Mouse (Mus musculus): ENCODE measurements at regions not wholly inside any gene's neighbourhood (a gene's known extent, or its start where the extent isn't known, plus 50 kb on each side); places are given as distances from the start of the nearest gene placed in this dataset.
"Not testable (repeated sequence)": the region's sequence is repeated elsewhere in the genome, so short reads cannot be mapped to it uniquely, and the experiment has no call there.

DNA sequence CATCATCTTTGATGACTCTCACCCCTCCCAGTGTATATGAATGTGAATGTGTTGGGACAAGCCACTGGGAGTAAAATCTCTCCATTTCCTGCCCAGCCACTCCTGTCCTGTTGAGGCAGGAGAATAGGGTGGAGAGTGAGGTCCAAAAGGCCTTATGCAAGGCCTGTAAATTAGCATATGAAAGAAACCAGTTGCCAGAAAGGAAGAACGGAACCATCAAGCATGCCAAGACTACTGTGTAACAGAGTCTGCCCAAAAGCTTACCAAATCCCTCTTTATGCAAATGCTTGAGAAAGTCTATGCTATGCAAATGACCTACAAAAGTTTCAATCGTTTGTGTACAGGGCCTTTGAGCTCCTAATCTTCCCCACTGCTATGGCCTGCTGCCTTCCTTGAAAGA, 404.0 kb upstream of the Tbl1xr1 start:
- DNase-seq (ENCODE audit: low spot score in 2 of 2), result peak in 1 of 2 experiments; percentile 10
- intact Hi-C loops (cut with DNase I), result loop anchor here (10.0 kb wide), 1 partner anchor 262 kb away; no protein-coding TSS in a partner anchor

DNA sequence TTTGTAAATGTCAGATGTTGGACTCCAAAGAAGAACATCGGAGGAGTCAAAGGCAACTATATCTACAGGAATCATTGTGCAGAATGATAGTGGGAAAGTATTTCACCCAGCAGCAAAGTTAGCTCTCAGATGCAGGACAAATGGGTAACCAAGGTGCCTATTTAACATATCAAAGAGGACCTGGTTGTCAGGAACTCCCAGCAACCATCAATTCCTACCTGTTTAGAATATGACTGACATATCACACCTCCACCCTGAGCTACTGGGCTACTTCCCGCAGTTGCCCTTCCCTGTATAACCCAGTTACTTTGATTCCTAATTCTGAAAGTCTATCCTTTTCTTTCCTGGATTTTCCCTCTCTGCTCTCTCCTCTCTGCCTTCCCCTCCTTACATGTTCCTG, 403.0 kb upstream of the Tbl1xr1 start:
- no peak for DNase-seq (ENCODE audit: low spot score in 2 of 2)
- intact Hi-C loops (cut with DNase I), result loop anchor here (10.0 kb wide), 1 partner anchor 261 kb away; no protein-coding TSS in a partner anchor

DNA sequence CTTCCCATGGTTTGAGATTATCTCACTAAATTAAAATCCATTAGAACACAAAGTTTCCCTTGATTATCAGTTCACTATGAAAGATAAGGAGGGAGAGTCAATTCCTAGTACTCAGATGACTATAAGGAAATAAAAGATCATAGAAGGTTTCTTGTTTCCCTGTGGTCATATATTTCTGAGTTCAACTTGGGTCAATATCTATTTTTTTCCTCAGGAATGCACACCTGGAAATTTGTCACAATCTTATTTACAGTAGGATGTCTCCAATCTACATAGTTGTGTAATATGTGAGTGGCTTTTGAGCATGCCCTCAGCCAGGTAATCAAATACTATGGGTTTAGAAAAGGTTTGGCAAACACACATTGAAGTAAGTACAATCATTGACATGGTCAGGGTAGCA, 398.2 kb upstream of the Tbl1xr1 start:
- DNase-seq (ENCODE audit: low spot score in 2 of 2), result no peak
- intact Hi-C loops (cut with DNase I), result loop anchor here (10.0 kb wide), 1 partner anchor 257 kb away; no protein-coding TSS in a partner anchor

DNA sequence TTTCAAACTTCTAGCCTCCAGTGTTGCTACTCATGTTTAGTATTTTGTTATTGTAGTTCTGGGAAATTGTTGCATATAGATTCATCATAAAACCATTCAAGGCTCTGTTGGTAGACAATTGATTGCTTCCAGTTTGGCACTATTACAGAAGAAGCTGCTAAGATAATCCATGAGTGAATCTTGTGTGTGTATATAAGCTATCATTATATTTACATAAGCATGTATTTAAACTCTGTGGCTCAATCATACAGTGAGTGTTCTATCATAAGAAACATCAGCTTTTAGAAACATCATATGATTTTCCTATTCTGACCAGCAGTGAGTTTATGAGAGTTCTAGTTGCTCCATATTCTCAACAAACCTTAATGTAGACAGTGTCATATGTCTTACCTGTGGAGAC, 397.7 kb upstream of the Tbl1xr1 start:
- intact Hi-C loops (cut with DNase I), result loop anchor here (10.0 kb wide), 1 partner anchor 256 kb away; no protein-coding TSS in a partner anchor

DNA sequence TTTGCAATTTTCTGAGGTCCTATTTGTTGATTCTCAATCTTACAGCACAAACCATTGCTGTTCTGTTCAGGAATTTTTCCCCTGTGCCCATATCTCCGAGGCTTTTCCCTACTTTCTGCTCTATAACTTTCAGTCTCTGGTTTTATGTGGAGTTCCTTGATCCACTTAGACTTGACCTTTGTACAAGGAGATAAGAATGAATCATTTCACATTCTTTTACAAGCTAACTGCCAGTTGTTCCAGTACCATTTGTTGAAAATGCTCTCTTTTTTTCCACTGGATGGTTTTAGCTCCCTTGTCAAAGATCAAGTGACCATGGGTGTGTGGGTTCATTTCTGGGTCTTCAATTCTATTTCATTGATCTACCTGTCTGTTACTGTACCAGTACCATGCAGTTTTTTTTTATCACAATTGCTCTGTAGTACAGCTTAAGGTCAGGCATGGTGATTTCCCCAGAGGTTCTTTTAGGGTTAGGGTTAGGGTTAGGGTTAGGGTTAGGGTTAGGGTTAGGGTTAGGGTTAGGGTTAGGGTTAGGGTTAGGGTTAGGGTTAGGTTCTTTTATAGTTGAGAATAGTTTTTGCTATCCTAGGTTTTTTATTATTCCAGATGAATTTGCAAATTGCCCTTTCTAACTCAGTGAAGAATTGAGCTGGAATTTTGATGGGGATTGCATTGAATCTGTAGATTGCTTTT, 378.3 kb upstream of the Tbl1xr1 start:
- intact Hi-C loops (cut with DNase I); DNase-seq (ENCODE audit: low spot score in 2 of 2): not testable (repeated sequence)

More for the DNA sequence above, 397.7 kb upstream of the Tbl1xr1 start:
- DNase-seq (ENCODE audit: low spot score in 2 of 2), result no peak

DNA sequence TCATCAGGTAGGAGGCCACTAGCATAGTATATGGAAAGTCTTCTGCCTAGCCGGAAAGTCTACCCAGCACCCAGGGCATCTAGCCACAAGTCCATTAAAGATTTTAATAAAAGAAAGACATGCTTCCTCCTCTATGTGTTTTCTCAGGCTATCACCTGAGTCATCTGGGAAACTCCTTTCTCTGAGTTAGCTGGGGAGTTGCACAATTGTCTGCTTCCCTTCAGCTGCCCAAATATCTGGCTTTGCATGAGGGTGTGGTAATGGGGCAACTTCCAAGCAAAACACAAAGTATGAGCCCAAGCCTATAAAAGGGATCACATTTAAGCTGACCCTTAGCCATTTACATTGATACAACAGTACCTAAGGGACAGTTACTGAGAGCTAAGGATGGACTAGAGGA, 376.9 kb upstream of the Tbl1xr1 start:
- intact Hi-C loops (cut with DNase I), result no loop called here
- no peak for DNase-seq (ENCODE audit: low spot score in 2 of 2)

DNA sequence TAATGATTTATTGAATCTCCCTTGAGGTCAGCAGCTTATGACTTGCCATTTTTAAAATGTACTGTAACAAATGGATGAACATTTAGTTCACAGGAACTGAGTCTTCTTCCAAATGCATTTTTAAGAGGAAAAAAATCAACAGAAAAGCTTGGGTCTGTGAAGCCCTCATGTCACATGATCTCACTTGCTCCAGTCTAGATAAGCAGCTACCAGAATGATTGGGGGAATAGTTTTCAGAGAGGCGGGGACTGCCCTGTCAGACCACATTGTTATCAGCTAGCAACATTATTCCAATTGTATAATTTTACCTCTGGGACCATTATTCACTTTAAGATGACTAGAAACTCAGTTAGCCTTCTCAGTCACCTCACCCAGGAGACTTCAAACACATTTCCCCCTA, 376.1 kb upstream of the Tbl1xr1 start:
- no peak for DNase-seq (ENCODE audit: low spot score in 2 of 2)
- intact Hi-C loops (cut with DNase I), result no loop called here

DNA sequence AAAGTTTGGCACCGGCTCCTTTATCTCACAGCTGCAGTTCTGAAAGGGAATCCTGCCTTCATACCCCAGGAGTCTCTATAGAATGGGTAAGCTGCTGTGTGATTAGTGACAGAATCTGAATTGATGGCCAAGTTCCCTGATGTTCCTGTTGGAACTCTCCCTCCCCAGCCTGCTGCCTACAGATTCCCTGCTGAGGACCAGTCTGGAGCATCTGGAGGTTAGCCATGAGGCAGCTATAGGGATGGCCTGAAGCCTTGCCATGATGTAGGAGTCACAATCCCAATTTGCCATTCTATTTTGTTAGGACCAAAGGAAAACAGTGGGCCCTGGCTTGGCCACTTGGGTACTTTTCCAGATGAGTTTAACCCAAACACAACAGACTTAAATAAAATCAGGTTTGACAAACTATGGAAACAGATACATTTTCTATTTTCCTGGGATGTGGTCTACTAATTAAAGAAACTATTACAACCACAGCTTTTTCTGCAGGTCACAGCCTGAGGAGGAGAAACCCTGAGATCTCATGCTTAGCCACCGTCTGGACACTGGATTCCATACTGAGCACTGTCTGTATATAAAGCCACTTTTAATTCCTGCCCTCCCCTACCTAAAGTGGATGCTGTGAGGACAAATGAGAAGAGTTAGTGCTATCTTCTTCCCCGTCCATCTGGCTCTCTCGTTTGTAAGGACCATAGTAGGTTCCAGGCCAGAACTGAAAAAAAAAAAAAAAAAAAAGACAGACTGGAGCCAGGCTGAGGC, 349.5 kb upstream of the Tbl1xr1 start:
- DNase-seq (ENCODE audit: low spot score in 2 of 2), result no peak
- intact Hi-C loops (cut with DNase I), result no loop called here

DNA sequence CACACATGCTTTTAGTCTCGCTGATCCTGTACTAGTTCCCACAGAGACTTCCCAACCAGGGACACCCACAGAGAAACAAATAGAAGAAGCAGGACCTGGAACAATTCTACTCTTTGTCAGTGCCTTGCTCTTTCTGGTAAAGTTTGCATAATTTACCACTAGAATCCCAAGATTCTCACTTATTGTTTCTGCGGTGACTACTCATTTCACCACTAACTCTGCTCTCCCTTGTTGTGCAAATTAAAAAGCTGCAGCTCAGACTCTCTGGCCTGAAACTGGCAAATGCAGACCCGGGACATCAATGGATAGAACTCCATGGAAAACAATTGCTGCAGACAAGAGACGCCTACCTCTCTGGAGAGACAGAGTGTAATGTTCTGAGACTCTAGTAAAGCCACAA, 348.4 kb upstream of the Tbl1xr1 start:
- intact Hi-C loops (cut with DNase I), result no loop called here

DNA sequence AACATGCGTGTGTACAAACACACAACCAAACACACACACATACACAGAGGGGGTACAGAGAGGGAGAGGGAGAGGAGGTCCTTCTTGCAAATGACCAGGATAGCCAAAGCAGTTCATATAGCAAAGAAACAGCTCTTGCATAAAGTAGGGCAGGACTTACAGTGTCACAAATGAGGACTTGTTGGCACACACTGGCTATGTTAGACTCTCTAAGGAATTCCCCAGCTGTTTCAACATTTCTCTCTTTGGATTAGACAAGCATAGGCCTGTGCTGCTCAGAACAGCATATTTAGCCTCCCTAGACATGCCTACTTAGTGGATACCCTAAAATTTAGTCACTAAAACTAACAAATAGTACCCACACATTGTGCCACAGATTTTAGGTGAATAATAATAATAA, 347.1 kb upstream of the Tbl1xr1 start:
- intact Hi-C loops (cut with DNase I), result no loop called here
- DNase-seq (ENCODE audit: low spot score in 2 of 2), result peak in 1 of 2 experiments; percentile 31

More for the DNA sequence above, 348.4 kb upstream of the Tbl1xr1 start:
- DNase-seq (ENCODE audit: low spot score in 2 of 2), result no peak

DNA sequence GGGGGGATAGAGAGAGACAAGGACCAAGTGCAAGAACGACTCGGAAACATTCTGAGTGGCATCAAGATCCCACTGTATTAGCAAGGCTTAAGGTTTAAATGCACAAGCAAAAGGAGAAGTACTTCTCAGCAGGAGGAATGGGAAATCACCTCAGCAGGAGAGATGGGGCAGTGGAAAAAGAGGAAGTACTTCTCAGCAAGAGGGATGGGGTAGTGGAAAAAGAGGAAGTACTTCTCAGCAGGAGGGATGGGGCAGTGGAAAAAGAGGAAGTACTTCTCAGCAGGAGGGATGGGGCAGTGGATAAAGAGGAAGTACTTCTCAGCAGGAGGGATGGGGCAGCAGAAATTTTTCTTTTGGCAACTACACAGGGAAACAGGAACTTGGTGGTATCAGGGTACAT, 340.8 kb upstream of the Tbl1xr1 start:
- DNase-seq (ENCODE audit: low spot score in 2 of 2); intact Hi-C loops (cut with DNase I): not testable (repeated sequence)

DNA sequence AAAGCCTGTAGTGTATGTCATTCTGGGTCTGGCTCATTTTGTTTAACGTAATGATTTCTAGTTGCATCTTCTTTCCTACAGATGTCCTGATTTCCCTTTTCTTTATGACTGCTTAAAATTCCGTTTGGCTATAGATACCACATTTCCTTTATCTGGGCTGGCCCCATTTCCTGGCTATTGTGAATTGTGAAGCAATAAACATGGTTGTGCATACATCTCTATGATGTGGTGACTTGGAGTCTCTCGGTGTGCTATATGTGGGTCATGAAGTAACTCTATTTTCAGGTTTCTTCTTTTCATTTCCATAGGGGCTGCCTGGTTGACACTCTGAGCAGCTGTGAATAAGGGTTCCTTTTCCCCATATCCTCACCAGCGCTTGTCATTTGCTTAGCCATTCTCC, 336.7 kb upstream of the Tbl1xr1 start:
- intact Hi-C loops (cut with DNase I), result no loop called here

DNA sequence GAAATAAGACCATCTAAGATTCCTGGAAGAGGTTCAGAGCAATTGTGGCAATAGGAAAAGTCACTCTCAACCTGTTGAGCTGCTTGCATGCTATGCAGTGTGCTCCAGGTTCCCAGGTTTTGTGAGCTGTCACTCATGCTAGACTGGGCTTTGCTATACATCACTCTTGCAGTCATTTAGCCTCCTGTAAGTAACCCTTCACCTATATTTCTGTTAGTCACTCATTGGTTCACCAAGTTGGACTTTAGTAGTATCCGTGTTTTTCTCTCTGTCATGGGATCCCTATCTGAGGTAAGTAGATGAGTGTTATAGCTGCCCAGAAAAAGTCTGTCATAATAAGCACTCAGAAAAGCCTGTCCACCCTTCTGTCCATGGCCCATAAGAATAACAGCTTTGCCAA, 332.3 kb upstream of the Tbl1xr1 start:
- intact Hi-C loops (cut with DNase I), result no loop called here
- DNase-seq (ENCODE audit: low spot score in 2 of 2), result no peak

More for the DNA sequence above, 336.7 kb upstream of the Tbl1xr1 start:
- DNase-seq (ENCODE audit: low spot score in 2 of 2), result no peak

DNA sequence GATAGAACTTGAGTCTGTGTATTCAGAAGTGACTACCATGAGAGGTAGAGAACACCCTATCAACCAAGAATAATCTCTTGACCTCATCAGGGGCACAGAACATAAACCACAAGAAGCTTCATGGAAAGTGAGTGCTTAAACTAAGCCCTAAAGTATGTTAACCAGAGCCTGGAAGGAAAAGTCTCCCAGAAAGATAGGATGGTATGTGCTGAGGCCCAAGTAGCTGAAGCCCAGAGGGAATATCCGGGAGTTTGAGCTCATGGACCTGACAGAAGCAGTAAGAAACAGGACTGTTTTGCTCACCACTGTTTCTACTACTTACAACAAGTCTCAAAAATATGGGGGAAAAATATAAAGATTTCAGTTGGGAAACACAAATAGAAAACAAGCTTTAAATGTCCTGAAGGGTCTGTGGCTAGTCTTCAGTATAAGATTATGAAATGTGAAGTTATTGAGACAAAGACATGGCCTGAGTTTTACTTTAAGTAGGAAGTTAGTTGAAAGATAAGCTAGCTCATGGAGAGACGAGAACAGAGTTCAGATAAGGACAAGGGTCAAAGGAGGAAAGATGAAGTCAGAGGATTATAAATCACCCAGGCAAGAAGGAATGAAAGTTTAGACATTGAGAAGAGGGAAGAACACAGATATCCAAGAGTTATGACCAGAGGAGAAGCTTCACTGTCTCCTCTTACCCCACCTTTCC, 315.8 kb upstream of the Tbl1xr1 start:
- DNase-seq (ENCODE audit: low spot score in 2 of 2), result no peak
- intact Hi-C loops (cut with DNase I), result no loop called here

DNA sequence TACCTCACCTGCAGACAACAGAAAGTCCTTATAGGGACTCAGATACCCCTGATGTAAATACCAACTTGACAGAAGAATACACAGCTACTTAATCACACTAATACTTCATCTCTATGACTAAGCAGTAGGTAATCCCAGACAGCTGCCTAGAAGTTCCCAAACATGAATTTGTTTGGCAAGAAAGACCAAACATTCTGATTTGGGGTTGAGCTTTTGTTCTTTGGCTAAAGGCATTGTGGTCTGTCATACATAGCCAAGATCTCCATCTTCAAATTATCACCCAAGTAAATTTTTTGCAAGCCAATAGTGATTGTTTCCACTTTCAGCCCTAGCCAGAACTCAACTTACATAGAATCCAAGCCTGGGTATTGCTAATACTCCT, 315.2 kb upstream of the Tbl1xr1 start:
- intact Hi-C loops (cut with DNase I), result no loop called here

DNA sequence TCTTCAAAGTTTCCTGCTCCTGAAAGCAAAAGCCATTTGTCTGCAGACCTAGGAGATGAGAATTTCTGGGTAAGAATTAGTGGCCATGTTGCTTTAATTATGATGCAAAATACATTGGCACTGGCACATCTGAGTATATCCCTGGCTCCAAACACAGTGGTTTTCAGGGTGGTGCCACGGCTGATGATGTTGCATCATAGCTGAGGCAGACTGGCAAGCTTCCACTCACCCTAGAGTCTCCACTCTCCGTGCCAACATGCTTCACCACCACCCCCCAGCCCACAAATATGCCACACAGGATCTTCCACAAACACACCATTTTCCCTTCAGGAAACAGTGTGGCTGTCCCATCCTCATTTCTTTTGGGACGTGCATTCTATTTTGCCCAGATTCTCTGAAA, 314.5 kb upstream of the Tbl1xr1 start:
- intact Hi-C loops (cut with DNase I), result no loop called here
- DNase-seq (ENCODE audit: low spot score in 2 of 2), result no peak

More for the DNA sequence above, 315.2 kb upstream of the Tbl1xr1 start:
- no peak for DNase-seq (ENCODE audit: low spot score in 2 of 2)

DNA sequence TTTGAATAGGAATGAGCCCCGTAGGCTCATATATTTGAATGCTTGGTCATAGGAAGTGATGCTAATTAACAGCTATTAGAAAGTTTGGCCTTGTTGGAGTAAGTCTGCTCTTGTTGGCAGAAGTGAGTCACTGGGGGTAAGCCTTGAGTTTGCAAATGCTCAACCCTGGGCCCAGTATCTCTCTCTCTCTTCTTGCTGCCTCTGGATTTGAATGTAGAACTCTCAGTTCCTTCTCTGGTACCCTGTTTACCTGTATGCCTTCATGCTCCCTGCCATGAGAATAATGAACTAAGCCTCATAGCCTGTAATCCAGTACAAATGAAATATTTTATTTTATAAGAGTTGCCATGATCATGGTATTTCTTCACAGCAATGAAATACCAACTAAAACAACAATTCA, 308.4 kb upstream of the Tbl1xr1 start:
- no peak for DNase-seq (ENCODE audit: low spot score in 2 of 2)
- intact Hi-C loops (cut with DNase I), result no loop called here

DNA sequence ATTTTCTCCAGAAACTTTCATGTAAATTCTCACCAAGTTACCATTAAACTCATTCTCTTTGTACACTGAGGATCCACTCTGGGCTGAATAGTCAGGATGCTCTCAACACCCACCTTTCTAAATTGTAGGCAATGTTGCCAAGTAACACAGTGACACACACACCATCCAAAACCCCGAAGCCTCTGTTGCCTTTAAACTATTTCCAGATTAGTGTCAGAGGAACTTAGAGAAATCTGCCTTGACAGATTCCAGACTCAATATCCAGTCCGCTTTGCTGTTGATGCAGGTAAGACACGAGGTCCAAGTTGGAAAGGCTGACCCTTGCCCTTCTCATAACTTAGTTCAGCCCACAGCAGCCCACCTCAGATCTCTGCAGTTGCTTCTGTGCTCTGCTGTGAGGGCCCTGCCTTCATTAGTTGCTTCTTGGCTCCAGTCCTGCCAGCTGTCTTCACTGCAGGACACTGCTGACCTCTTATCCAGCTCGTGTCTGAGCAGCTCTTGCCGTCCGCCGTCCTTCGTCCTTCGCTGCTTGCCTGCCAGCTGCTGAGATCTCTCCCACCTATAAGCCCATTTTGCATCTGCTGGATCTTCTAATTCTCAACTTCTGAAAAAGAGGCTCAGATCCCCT, 306.4 kb upstream of the Tbl1xr1 start:
- DNase-seq (ENCODE audit: low spot score in 2 of 2), result no peak
- intact Hi-C loops (cut with DNase I), result no loop called here

DNA sequence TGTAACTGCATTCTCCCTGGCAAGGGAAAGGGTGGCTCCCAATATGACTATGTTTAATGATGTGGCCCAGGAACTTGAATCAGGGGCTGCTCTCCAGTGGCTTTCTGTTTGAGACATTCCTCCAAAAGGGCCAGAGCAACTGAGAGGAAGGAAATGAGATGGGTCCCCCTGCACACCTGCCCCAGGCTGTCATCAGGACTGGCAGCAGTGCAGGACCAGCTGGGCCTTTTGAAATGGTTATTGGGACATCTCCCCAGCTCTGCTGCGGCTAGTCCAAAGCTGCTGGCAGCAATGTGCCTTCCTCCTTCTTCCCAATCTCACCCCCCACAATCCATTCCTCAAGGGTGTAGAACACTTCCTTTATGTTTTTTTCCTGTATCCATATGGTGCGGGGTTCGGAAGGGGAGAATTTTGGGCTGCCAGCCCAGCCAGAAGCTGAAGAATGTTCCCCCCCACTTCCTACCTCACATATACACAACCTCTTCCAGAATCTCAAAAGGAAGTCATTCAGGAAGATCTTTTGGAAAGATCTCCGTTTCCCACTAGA, 304.6 kb upstream of the Tbl1xr1 start:
- peak; percentile 5 to 7 for DNase-seq (ENCODE audit: low spot score in 2 of 2)
- intact Hi-C loops (cut with DNase I), result no loop called here

Data from left cerebral cortex, postnatal 14 days (tissue).